Mouse (Mus musculus) ovary, postnatal 36 days (tissue): ENCODE results near the gene St6galnac3.

Experiments used
- DNase-seq: peaks from one replicate; pipeline ENCODE4 v3.0.0; 2022; ENCODE audit warnings: low spot score, mixed read lengths

Gene St6galnac3

DNA sequence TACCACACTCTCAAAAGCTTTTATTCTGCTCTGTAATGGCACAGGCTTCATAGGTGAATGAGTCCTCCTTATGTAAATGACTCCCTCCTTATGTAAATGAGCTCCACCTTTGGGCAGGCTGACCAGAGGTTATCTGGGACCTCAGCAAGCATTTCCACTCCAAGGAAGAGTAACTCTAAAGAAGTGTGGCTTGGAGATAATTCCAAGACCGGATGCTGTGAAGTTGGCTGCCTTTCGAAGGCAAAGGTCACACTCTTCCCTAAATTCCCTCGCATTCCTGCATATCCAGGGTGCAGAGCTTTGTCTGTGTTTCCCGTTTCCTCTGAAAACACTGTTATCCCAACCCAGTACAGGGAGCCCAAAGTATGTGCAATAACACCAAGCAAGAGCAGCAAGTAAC lies 142.9 kb downstream of the St6galnac3 start:
- DNase-seq, result no peak

DNA sequence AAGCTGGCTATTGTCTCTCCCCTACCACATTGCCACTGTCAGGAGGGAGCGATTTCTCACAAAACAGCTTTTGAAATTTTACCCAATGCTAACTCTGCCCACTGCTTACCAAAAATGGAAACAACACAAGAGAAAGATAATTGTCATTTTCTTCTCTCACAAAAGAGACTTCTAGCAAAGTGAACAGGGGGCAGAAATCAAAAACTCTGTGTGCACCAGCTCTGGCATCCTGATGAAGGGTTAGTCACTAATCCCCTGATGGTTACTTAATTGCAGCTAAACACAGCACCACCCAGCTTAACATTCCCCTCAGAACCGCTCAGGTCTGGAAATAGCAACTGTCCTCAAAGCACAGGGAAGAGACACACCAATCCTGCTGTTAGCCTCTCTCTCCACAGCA lies 144.3 kb downstream of the St6galnac3 start:
- no peak for DNase-seq

DNA sequence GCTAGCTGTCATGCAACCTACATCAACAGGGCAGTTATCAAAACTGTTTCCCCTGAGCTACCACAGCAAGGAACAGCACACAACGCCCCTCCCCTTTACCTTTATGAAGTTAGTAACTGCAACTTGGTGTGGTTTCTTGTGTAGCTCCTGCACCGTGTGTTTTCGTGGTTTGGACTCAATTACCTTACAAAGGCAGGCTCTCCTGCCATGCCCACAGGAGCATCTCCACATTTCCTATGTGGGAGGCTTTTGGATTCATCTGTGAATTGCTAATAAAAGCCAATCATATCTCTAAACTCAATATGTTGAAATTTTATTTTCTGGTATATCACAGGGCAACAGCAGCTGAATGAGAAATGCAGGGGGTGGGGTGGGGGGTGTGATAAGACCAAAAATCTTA lies 144.8 kb downstream of the St6galnac3 start:
- DNase-seq, result no peak

DNA sequence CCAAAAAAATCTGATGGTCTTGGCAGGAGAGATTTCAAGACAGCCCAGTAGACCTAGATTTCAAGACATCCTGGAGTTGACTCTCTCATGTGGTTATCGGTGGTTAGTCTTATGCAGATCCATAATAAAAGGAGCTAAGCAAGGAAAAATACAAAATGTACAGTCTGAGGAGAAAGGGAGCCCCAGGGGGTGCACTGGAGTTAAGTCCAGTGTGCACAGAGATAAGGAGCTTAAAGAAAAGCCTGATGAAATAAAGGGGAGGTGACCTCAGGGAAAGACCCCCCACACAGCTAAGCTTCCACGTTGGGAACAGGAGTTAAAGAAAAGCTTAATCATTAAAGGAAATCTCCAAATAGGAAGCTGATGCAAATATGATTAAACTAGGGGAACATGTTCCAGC lies 147.7 kb downstream of the St6galnac3 start:
- no peak for DNase-seq

DNA sequence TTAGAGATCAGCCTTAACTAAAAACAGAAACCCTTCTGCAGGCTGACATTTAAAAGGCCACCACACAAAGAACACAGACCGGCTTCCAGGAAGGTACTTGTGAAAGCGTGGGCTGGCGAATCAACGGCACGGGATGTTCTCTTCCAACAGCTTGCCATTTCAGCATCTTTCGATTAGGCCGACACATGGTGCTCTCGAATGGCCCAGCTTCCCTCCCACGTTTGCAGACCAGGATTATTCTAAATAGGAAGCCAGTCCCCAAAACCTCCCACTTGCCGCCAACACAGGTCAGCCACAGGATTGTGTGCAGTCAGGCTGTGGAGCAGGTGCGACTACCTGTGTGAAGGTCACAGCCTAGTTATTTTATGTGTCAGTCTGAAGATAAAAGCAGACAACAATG lies 153.8 kb downstream of the St6galnac3 start:
- DNase-seq, result no peak

- no peak for DNase-seq
Observed at GRCm38 (mm10) chr3:153568815-153569214, 156.2 kb downstream of the St6galnac3 start.

- no peak for DNase-seq
Observed at GRCm38 (mm10) chr3:153567913-153568312, 157.1 kb downstream of the St6galnac3 start.

GRCm38 (mm10) chr3:153567512-153567911 lies 157.5 kb downstream of the St6galnac3 start:
- DNase-seq, result no peak

- no peak for DNase-seq
Observed at GRCm38 (mm10) chr3:153566100-153566499, 158.9 kb downstream of the St6galnac3 start.

DNA sequence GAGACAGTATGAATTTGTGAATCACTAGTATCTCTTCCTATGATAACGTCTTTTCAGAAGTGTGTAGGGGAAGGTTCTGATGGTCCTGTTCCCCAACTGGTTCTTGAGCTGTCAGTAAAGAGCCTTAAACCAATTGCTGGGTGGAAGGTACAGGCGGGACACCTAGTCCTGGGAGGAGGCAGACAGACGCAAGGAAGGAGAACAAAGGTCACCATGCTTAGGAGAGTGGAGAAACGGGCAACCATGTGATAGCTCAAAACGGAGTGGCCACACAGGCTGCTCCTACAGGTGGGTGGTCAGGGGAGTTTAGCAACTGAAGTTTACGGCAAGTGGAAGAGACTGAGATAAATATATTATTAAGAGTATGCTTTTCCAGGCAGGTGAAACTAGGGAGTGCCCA lies 164.1 kb downstream of the St6galnac3 start:
- no peak for DNase-seq

- DNase-seq, result no peak
Observed at GRCm38 (mm10) chr3:153559586-153559985, 165.4 kb downstream of the St6galnac3 start.

GRCm38 (mm10) chr3:153556621-153557020 lies 168.4 kb downstream of the St6galnac3 start:
- DNase-seq, result peak; percentile 8

DNA sequence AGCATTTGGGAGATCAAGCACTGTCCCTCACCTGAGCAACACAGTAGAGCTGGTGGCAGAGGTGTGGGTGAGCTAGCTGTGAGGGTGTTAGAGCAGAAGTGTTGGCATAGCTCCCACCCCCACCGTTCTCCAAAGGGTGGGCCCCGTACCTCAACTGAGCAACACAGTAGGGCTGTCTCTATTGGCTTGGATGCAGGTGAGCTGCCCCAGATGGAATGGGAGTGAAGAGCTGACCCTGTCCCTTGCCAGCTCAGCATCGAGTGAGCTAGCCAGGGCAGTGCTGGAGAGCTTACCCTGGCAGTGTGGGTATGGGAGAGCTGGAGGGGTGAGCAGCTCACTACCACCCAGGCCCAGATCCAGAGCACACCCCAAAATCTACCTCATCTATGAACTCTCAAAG lies 171.3 kb downstream of the St6galnac3 start:
- no peak for DNase-seq

DNA sequence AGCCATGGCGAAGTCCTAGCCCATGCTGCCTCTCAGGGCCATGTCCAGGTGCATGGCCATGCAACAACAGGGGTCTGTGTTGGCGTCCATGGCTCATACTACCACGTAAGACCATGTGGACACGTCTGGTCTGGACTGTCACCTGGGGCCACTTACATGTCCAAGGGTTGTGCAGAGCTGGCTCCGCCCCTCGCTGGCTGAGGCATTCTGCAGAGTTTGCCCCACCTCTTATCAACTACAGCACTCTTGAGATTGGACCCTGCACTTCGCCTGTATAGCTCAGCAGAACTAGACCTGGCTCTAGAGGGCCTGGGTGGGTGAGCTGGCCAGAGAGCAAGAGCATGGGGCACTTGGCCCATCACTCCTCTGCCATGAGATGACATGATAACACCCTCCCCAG lies 171.7 kb downstream of the St6galnac3 start:
- no peak for DNase-seq

GRCm38 (mm10) chr3:153546936-153547683 lies 177.9 kb downstream of the St6galnac3 start:
- no peak for DNase-seq

DNA sequence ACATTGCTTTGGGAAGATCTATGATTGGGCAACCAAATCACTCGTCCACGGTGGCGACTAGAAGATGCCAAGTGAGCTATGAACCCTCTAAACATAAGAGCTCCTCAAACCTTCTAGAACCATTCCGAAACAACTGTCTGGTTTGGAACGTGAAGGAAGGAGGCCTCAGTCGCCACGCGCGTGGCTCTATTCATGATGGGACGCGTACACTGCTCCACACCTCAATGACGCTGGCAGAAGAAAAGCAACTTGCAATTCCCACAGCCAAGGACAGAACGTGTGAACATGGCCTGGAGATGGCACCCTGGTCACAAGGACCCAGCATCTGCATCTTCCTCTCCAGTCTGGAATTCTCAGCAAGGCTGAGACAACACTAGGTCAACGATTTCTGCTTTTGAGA lies 185.1 kb downstream of the St6galnac3 start:
- DNase-seq, result no peak

- no peak for DNase-seq
Observed at GRCm38 (mm10) chr3:153538396-153538795, 186.6 kb downstream of the St6galnac3 start.

- DNase-seq, result no peak
Observed at GRCm38 (mm10) chr3:153537435-153537834, 187.5 kb downstream of the St6galnac3 start.

DNA sequence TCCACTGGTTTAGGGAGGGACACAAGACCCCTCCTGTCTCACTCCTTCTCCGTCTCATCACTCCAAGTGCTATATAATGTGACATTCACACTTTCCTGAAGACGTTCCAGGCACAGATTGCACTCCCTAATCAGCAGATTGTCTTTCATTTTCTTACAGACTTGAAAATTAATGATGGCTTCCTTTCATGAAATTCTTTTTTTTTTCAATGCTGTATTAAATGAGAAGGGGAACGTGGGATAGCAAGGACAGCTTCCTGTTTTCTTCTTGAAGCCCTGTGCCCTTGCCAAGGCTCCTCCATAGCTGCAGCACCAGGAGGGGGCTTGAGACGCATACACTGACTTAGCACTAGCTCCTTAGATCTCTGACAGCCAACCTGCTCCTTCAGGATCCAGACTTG lies 188.7 kb downstream of the St6galnac3 start:
- no peak for DNase-seq

DNA sequence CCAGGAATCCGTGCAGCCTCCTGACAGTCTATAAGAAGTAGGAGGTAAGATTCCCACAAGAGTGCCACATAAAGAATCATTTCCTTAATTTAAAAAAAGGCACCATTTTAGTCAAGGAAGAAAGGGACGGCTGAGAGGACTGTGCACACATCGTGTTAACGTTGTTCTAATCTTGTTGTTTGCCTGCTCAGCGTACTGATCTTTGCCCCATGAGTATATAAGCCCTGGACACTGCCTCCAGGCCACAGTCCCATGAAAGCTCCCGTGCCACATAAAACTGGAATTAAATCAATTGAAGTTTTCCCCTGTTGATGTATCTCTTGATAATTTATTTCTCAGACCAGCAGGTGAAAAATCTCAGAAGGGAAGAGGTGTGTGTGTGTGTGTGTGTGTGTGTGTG lies 195.8 kb downstream of the St6galnac3 start:
- no peak for DNase-seq

- DNase-seq, result no peak
Observed at GRCm38 (mm10) chr3:153525151-153525768, 199.7 kb downstream of the St6galnac3 start.

DNA sequence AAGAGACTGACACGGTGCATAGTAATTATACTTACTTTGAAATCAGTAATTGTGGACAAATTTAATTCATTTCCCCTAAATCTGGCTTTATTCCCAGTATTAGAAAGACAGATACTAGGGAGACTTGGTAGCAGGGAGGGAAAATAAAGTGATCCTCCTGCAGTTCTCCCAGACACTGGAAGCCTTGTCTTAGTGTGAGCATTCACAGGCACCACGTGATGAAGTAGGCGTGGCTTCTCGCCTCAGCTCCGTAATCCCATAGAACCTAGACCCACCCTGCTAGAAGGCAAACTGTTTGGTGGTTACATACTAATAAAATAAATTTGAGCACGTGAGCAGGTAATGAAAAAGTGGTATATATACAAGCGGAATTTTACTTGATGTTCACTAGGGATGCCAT lies 208.1 kb downstream of the St6galnac3 start:
- DNase-seq, result no peak

- DNase-seq, result no peak
Observed at GRCm38 (mm10) chr3:153513501-153514060, 211.4 kb downstream of the St6galnac3 start.

GRCm38 (mm10) chr3:153512545-153512944 lies 212.4 kb downstream of the St6galnac3 start:
- no peak for DNase-seq
